Mouse (Mus musculus) ovary, postnatal 14 days (tissue): ENCODE data around the gene Ssbp3.

Experiments used
- DNase-seq: peaks from one replicate; pipeline ENCODE4 v3.0.0; 2022; ENCODE audit warnings: low spot score

Gene Ssbp3

DNA sequence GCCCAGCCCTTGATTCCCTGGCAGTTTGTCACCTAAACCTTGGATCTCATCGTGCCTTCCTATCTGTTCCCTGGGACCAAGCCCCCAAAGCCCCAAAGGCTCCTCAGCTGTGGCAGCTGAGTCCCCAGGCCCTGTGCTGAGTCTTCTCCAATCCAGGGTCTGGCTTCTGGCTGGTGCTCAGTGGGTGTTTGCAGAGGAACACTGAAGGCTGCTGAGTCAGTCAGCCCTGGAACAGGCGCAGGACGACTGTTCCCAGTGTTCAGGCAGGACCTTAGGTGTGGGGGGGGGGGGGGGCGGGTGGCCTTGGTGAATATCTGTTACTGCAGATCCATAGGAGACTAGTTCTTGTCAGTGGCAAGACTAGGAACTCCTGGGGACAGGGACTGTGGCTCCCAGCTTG is 141.4 kb downstream of the Ssbp3 start:
- DNase-seq = no peak

GRCm38 (mm10) chr4:107052962-107053553 is 142.6 kb downstream of the Ssbp3 start:
- no peak for DNase-seq

- DNase-seq = no peak
These were observed 145.6 kb downstream of the Ssbp3 start for GRCm38 (mm10) chr4:107056088-107056487.

GRCm38 (mm10) chr4:107058346-107058745 is 147.8 kb downstream of the Ssbp3 start:
- DNase-seq = no peak

- no peak for DNase-seq
These were observed 148.3 kb downstream of the Ssbp3 start for GRCm38 (mm10) chr4:107058781-107059180.

DNA sequence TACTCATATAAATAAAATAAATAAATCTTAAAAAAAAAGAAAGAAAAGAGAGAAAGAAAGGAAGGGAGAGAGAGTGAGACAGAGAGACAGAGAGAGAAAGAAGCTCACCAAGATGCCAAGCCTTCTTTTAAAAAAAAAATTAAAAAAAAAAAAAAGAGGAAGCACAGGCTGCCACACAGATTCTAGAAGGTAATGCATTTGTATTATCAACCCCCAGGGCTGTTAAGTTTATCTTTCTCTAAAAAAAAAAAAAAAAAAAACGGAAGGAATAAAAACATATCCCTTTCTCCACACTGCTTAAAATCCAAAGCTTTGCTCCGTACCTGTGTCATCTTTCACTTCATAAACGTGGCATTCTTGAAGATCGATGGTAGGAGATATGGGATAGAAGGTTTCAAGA is 151.1 kb downstream of the Ssbp3 start:
- no peak for DNase-seq

GRCm38 (mm10) chr4:107063214-107063613 is 152.7 kb downstream of the Ssbp3 start:
- no peak for DNase-seq

DNA sequence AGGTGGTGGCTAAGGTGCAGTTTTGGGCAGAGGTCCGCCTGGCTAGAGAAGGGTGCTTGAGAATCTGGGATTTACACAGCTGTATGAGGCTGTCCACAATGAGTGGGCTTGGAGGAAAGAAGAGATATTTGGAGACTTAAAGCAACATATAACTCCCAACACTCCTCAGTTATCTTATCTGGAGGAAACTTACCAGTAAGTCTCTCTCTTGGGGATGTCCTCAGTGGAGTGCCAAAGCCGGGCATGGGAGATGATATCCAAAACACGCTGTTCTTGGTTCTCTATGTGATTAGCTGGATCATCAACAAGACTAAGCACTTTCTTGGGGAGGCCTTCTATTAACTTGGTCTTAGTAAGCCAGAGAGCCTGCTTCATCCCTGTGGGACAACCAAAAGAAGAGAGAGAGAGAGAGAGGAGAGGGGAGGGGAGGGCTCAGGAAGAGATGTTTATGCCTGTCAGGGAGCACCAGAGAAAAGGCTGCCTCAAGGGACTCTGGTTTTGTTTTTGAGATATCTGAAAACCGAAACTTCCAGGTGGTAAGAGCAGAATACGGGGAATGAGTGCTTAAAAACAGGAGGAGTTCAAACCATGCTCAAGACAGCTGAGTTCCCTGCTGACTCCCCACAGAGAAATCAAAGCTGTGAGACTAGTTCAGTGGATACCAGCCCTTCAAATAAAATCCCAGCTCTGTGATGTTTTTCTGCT is 154.0 kb downstream of the Ssbp3 start:
- DNase-seq = no peak

GRCm38 (mm10) chr4:107066252-107067124 is 156.0 kb downstream of the Ssbp3 start, which contains the start of the genes Mrpl37 and Cyb5rl:
TSS of gene Mrpl37 (minus strand) at chr4:107066868.
TSS of gene Cyb5rl (plus strand) at chr4:107066988.
- DNase-seq = peak; percentile 98

DNA sequence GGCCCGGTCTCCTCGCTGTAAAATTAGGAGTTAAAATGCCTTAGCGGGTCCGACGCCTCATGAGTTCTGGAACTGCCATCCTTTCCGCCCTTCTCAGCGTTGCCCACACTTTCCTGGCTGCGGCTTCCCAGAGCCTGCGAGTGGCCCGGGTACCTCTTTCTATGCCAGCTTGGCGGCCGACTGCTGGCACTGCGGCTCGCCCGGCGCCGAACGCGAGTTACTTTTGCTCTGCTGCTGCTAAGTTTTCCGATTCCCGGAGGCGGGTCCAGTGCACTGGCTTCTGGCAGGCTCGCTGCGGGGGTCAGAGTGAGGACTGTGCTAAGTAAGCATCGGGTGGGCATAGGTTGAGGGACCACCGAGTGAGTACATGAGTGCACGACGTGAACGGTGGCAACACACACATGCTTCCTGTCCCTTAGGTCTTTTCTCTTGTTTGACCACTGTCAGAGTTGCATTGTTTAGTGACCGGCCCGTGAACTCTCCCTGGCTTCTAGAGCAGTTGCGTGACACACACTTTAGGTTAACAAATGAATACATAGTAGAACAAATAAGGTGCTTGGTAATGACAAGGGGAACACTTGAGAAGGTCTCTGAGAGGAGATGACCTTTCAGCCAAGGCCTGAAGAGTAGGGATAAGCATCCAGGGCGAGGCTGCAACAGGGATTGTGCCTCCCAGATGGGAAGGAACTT is 156.8 kb downstream of the Ssbp3 start:
- DNase-seq = peak; percentile 29

DNA sequence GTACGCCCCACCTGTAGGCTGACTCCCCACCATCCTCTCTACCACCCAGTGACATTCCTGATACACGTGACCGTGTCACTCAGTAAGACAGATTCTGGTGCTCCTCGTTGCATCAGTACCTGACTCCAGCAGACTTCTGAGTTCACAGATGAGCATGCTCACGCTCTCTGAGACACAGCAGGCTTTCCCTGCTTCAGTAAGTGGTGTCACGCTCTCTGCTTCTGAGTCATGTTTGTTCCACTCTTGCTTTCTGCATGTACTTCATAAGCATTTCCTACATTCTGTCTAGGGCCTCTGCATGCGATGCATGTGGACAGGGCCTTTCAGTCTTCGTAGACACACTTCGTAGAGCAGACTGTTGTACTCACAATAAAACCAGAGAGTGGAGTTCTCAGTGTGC is 161.8 kb downstream of the Ssbp3 start:
- DNase-seq = no peak

DNA sequence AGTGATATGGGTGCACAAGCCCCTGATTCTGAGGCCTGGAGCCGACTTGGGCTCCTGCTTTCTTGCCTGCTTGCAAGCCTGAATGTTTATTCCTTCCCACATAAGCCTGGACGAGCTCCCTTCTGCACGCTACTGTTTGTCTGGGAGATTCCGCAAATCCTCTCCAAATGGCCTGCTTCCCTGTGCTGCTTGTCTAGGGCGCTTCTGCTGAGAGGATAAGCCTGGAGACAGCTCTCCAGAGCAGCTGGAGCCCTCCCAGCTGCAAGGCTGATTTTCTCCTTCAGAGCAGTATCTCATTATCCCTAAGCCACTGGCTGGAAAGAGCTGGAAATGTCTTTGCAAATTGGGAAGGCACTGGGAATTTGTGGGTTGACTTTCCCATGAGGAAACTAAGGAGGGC is 165.0 kb downstream of the Ssbp3 start:
- DNase-seq = no peak

GRCm38 (mm10) chr4:107078894-107079293 is 168.4 kb downstream of the Ssbp3 start:
- DNase-seq = no peak

- no peak for DNase-seq
These were observed 169.2 kb downstream of the Ssbp3 start for GRCm38 (mm10) chr4:107079716-107080115.

DNA sequence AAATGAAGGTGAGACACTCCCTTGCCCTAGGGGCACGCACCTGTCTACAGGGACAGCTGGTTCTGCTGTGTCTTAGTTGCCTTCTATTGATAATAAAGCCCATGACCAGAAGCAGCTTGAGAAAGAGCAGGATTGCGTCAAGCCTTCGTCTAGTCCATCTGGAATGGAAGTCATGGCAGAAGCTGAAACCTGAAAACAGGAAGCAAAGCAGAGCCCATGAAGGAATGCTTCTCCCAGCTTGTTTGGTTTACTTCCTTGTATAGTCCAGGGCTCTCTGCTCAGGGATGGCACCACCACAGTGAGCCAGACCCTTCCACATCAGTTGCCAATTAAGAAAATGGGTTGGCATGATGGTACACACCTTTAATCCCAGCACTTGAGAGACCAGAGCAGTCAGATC is 171.7 kb downstream of the Ssbp3 start:
- no peak for DNase-seq

DNA sequence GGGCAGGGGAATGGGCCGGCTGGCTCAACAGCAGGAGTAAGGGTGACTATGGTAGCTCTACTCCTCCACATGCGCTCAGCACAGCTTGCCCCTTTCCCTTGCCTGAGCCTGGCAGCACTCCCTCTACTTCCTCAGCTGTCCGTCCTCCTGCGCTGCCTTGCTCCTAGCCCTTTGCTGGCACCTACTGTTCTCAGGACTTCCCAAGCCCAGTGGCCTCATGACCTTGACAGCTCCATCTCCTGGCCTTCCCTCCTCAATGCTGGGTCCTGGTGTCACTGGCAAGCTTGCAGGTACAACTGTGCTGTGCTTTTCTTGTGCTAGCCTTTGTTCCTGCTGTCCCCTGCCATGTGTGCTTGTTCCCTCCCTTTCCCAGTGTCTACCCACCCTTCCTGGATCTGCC is 172.6 kb downstream of the Ssbp3 start:
- no peak for DNase-seq

DNA sequence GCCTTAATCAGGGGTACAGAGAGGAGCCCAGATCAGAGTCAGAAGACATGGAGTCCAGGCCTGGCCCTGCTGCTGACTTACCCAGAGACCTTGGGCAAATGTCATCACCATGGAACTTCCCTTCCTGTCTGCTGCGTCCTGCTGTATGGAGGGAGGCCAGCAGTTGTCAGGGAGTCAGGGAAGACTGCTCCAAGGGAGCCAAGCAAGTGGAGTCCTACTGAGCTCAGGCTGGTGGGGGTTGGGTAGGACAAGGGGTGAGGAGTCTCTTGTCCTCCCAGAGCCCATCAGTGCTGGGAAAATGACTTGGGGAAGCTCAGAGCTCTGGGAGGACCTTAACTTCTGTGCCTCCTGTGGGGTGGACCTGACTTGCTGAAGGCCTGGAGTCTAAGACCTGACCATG is 173.8 kb downstream of the Ssbp3 start:
- no peak for DNase-seq

GRCm38 (mm10) chr4:107084858-107085257 is 174.4 kb downstream of the Ssbp3 start:
- DNase-seq = no peak

GRCm38 (mm10) chr4:107091696-107092095 is 181.2 kb downstream of the Ssbp3 start:
- no peak for DNase-seq

GRCm38 (mm10) chr4:107094484-107095187 is 184.1 kb downstream of the Ssbp3 start:
- DNase-seq = no peak

GRCm38 (mm10) chr4:107096043-107096442 is 185.5 kb downstream of the Ssbp3 start:
- no peak for DNase-seq
